Mouse (Mus musculus) heart, postnatal 10 days (tissue): ENCODE measurements around the gene Ssh1. TPM values are rescaled to one million over a fixed set of nuclear protein-coding genes. Genes with fewer than 3 reads are reported as not detected.

Experiments
- DNase-seq, 2 experiments: peaks; one replicate each; pipeline ENCODE4 v3.0.0; 2021
- intact Hi-C: fragments of 180-260 bp; cut with DNase I; formaldehyde crosslinking; loops from one replicate; pipeline ENCODE4 v1.15.1; 2025
- total RNA-seq, 2 experiments: library from RNA; stranded (reverse); gene quantifications; 2 replicates each; pipeline ENCODE4 v1.2.3; 2021

The Ssh1 gene
- total RNA-seq, 2 experiments from 2014 or later = 18.6 to 20.3 TPM

- intact Hi-C loops = loop anchor here (2.0 to 5.0 kb wide), 2 partner anchors 16 to 35 kb away; no protein-coding TSS in a partner anchor
- DNase-seq = peak; percentile 63 to 69
Measured at GRCm38 (mm10) chr5:113906958-113907735, 86.5 kb downstream of the Ssh1 start.

- intact Hi-C loops = loop anchor here (5.0 kb wide), 1 partner anchor 33 kb away; no protein-coding TSS in a partner anchor
- no peak for DNase-seq
Measured at GRCm38 (mm10) chr5:113904987-113905386, 88.7 kb downstream of the Ssh1 start.

GRCm38 (mm10) chr5:113902983-113903382, 90.7 kb downstream of the Ssh1 start:
- DNase-seq = no peak
- intact Hi-C loops = no loop called here

- intact Hi-C loops = no loop called here
- no peak for DNase-seq
Measured at GRCm38 (mm10) chr5:113902017-113902416, 91.7 kb downstream of the Ssh1 start.

- intact Hi-C loops = no loop called here
- peak; percentile 59 to 66 for DNase-seq
Measured at GRCm38 (mm10) chr5:113901074-113901571, 92.6 kb downstream of the Ssh1 start.

GRCm38 (mm10) chr5:113899543-113899942, 94.2 kb downstream of the Ssh1 start:
- intact Hi-C loops = no loop called here
- no peak for DNase-seq

- intact Hi-C loops = no loop called here
- no peak for DNase-seq
Measured at GRCm38 (mm10) chr5:113892005-113892404, 101.7 kb downstream of the Ssh1 start.

- intact Hi-C loops = loop anchor here (2.0 kb wide), 1 partner anchor 16 kb away; no protein-coding TSS in a partner anchor
Measured at GRCm38 (mm10) chr5:113890874-113891273, 102.8 kb downstream of the Ssh1 start.

GRCm38 (mm10) chr5:113889912-113890311, 103.8 kb downstream of the Ssh1 start:
- DNase-seq = no peak
- intact Hi-C loops = loop anchor here (2.0 kb wide), 2 partner anchors 15 to 17 kb away; no protein-coding TSS in a partner anchor

More at GRCm38 (mm10) chr5:113890874-113891273, 102.8 kb downstream of the Ssh1 start:
- peak; percentile 72 to 74 for DNase-seq

GRCm38 (mm10) chr5:113889181-113889906, 104.3 kb downstream of the Ssh1 start:
- intact Hi-C loops = loop anchor here (2.0 kb wide), 1 partner anchor 15 kb away; no protein-coding TSS in a partner anchor
- peak; percentile 64 to 68 for DNase-seq

GRCm38 (mm10) chr5:113888186-113888795, 105.4 kb downstream of the Ssh1 start:
- intact Hi-C loops = loop anchor here (2.0 kb wide), 1 partner anchor 13 kb away; no protein-coding TSS in a partner anchor
- DNase-seq = no peak

GRCm38 (mm10) chr5:113887132-113887531, 106.6 kb downstream of the Ssh1 start:
- intact Hi-C loops = no loop called here
- peak; percentile 68 to 75 for DNase-seq

Other genes starting within 250 kb of the Ssh1 start
- 10 to 100 TPM; 19.6 to 20.5 TPM for gene Sart3, start 221.4 kb downstream of the Ssh1 start, total RNA-seq
- 100 to 1,000 TPM; 122 to 123 TPM for gene Iscu, start 221.1 kb downstream of the Ssh1 start, total RNA-seq
- 10 to 100 TPM; 14.6 to 18.5 TPM for gene Tmem119, start 193.4 kb downstream of the Ssh1 start, total RNA-seq
- gene Selplg, start 161.2 kb downstream of the Ssh1 start, total RNA-seq = 1 to 10 TPM; 2.0 to 2.1 TPM
- 10 to 100 TPM; 73.1 to 76.1 TPM for gene Coro1c, start 85.1 kb downstream of the Ssh1 start, total RNA-seq
- not detected for gene Dao, start 9.8 kb upstream of the Ssh1 start, total RNA-seq
- 10 to 100 TPM; 15.4 to 17.7 TPM for gene Usp30, start 71.6 kb upstream of the Ssh1 start, total RNA-seq
- gene Svop, start 97.7 kb upstream of the Ssh1 start, total RNA-seq = not detected
- 1 to 10 TPM; 2.6 to 3.0 TPM for gene Alkbh2, start 134.3 kb upstream of the Ssh1 start, total RNA-seq
- 10 to 100 TPM; 22.7 to 24.1 TPM for gene Ung, start 136.5 kb upstream of the Ssh1 start, total RNA-seq
- 100 to 1,000 TPM; 156 to 159 TPM for gene Acacb, start 152.6 kb upstream of the Ssh1 start, total RNA-seq